Mouse (Mus musculus): ENCODE measurements at regions not wholly inside any gene's neighbourhood (a gene's known extent, or its start where the extent isn't known, plus 50 kb on each side); places are given as distances from the start of the nearest gene placed in this dataset.

GRCm38 (mm10) chr5:101535451-101535850 is 129.3 kb downstream of the Nkx6-1 start:
- TF ChIP-seq CTCF (IDR thresholded peaks at IDR 0.05; ENCODE audit: insufficient read depth, low read depth, low read length) (no peak), POLR2A (IDR thresholded peaks at IDR 0.05; ENCODE audit: insufficient read depth, low read depth, low read length) (no peak)

All from olfactory bulb, adult 2 months (tissue).